In genomic region chrX:10896193-10896955, GRCm38 (mm10) we compare ENCODE assay signal across 18 mouse cellular contexts.
"Had no signal": no experiment of that assay in that cellular context is flagged by ENCODE, and none has a peak within 500 bp of the region (broad histone marks: within the 10 kb centered on the region; RNA-seq: fewer than 3 reads in every experiment).

No protein-coding gene starts in this region.

- H3K36me3 ChIP-seq: liver, embryonic 12.5 days; midbrain, embryonic 10.5 days; midbrain, embryonic 12.5 days; neural tube, embryonic 13.5 days; neural tube, embryonic 15.5 days had no signal

- H3K4me2 ChIP-seq: liver, embryonic 12.5 days; midbrain, embryonic 12.5 days; neural tube, embryonic 13.5 days; neural tube, embryonic 15.5 days had no signal

- ATAC-seq: liver, embryonic 12.5 days; midbrain, embryonic 16.5 days had no signal

- H3K4me1 ChIP-seq: liver, embryonic 12.5 days; midbrain, embryonic 10.5 days; midbrain, embryonic 12.5 days; neural tube, embryonic 13.5 days; neural tube, embryonic 15.5 days had no signal

- H3K9me3 ChIP-seq: liver, embryonic 12.5 days; midbrain, embryonic 10.5 days; midbrain, embryonic 12.5 days; neural tube, embryonic 13.5 days; neural tube, embryonic 15.5 days had no signal

- H3K27me3 ChIP-seq: liver, embryonic 12.5 days; midbrain, embryonic 12.5 days; neural tube, embryonic 13.5 days; neural tube, embryonic 15.5 days had no signal

- H3K27ac ChIP-seq: liver, embryonic 12.5 days; liver, embryonic 14.5 days; midbrain, embryonic 10.5 days; midbrain, embryonic 12.5 days; neural tube, embryonic 13.5 days; neural tube, embryonic 15.5 days had no signal

- H3K9ac ChIP-seq: liver, embryonic 12.5 days; liver, embryonic 14.5 days; midbrain, embryonic 12.5 days; neural tube, embryonic 13.5 days; neural tube, embryonic 15.5 days had no signal

- H3K4me3 ChIP-seq: liver, embryonic 12.5 days; midbrain, embryonic 10.5 days; midbrain, embryonic 12.5 days; myocyte; neural tube, embryonic 13.5 days; neural tube, embryonic 15.5 days had no signal

- DNase-seq: lung, postnatal 14 days; midbrain, embryonic 14.5 days; retina, postnatal 1 day; right cerebral cortex, adult 18-20 months; right cerebral cortex, postnatal 25 days; right cerebral cortex, postnatal 4 days; spleen, adult 18-20 months; thymus, adult 18-20 months; thymus, postnatal 14 days; thymus, postnatal 36 days had no signal
